Mouse (Mus musculus) kidney, adult 2 months (tissue): ENCODE data around the gene Glul.

Source experiments
- CTCF ChIP-seq: fragments of 200-500 bp; conservative IDR thresholded peaks from 2 replicates; pipeline ENCODE4 v1.5.1; 2011; ENCODE audit warnings: low read depth, mild to moderate bottlenecking, control low read depth, low read length, moderate library complexity, mixed read lengths; ENCODE audit not compliant: insufficient read depth, insufficient read length
- POLR2A ChIP-seq: fragments of 200-500 bp; IDR thresholded peaks from one replicate; pipeline ENCODE4 v1.6.1; 2011; ENCODE audit warnings: low read depth, low read length, control low read depth

GRCm38 (mm10) chr1:153910423-153910822 is 10.7 kb downstream of the Glul start:
- TF ChIP-seq CTCF (no peak), POLR2A (no peak)
